Mouse (Mus musculus): Measurements from ENCODE around the gene Glrx2. TPM values are rescaled to one million over a fixed set of nuclear protein-coding genes. Genes with fewer than 3 reads are reported as not detected.
"Not testable (repeated sequence)": the region's sequence is repeated elsewhere in the genome, so short reads cannot be mapped to it uniquely, and the experiment has no call there.

Gene Glrx2
- polyA plus RNA-seq (2015; fragmentation: Nextera tagmentation; extraction: Ambion mirVana), result 74.1 and 88.8 TPM in 2 replicates

DNA sequence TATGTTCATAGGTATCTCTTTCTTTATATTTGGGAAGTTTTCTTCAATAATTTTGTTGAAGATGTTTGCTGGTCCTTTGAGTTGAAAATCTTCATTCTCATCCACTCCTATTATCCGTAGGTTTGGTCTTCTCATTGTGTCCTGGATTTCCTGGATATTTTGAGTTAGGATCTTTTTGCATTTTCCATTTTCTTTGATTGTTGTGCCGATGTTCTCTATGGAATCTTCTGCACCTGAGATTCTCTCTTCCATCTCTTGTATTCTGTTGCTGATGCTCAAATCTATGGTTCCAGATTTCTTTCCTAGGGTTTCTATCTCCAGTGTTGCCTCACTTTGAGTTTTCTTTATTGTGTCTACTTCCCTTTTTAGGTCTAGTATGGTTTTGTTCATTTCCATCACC is at the start of gene Glrx2:
Glrx2 (plus strand) TSS at position 301 of the 400 bp plus-strand sequence.
- H3K4me3 ChIP-seq (ENCODE audit: low read length); H3K27me3 ChIP-seq (ENCODE audit: control insufficient read depth, insufficient read depth, low read depth, low read length); H3K27ac ChIP-seq (ENCODE audit: low read length); H3K4me1 ChIP-seq (replicated peaks; ENCODE audit: control insufficient read depth, insufficient read depth, low read length); H3K9ac ChIP-seq (ENCODE audit: low read length); H3K4me2 ChIP-seq (ENCODE audit: low read depth, low read length); ATAC-seq (ENCODE audit: low read depth); H3K9me3 ChIP-seq (ENCODE audit: control insufficient read depth, low read length); H3K36me3 ChIP-seq (ENCODE audit: control insufficient read depth, insufficient read depth, low read length): not testable (repeated sequence)
- WGBS, result no CpG with 5 or more reads among the region's 2 CpGs

DNA sequence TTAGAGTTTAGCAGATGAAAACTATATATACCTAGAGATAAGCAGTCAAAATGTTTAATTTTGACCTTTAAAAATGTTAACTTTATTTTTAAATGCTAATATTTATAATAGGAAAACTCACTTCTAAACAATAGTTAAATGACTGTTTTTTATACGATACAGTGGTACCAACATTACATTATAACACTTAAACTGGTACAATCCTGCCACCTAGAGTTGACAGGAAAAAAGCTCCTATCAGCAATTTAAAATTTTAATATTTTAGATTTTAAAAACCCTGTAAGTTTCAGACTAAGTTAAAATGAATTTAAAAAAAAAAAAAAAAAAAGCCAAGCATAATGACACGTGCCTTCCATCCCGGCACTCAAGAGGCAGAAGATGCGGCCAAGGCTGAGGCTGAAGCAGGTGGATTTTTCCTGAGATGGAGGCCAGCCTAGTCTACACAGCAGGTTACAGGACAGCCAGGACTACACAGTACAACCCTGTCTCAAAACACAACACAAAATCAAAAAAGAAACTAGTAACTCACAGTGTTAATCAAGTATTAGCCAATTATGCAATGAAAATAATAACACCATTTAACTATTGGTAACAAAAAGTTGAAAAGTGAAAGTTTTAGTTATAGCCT is 40.3 kb upstream of the Glrx2 start:
- Histone ChIP-seq H3K9ac (ENCODE audit: low read length) (no peak overlapping the region), H3K4me1 (replicated peaks; ENCODE audit: control insufficient read depth, insufficient read depth, low read length) (no peaks in the 10 kb centered on the region), H3K36me3 (ENCODE audit: control insufficient read depth, insufficient read depth, low read length) (peaks cover 14% of the 10 kb centered on the region), H3K4me2 (ENCODE audit: low read depth, low read length) (no peak overlapping the region), H3K27ac (ENCODE audit: low read length) (no peak overlapping the region), H3K27me3 (ENCODE audit: control insufficient read depth, insufficient read depth, low read depth, low read length) (no peaks in the 10 kb centered on the region), H3K9me3 (ENCODE audit: control insufficient read depth, low read length) (no peaks in the 10 kb centered on the region), H3K4me3 (ENCODE audit: low read length) (no peak overlapping the region)
- WGBS, result 88% methylated on average over 4 of the region's 4 CpGs
- ATAC-seq (ENCODE audit: low read depth), result no peak

DNA sequence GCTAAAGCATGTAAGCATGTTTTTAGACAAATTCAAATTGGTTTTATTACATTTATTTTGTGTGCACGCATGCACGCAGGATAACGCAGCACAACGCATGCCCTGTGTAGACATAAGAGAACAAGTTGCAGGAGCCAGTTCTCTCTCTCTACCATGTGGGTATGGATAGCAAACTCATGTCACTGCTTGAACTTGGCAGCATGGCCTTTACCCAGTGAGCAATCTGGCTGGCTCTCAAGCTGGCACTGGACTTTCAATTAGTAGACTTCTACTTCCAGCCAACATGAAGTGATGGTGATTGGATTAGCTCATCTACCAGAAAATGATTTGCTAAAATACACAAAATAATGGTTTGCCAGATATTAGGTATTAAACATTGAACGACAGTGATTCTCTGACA is 35.0 kb upstream of the Glrx2 start:
- Histone ChIP-seq H3K27me3 (ENCODE audit: control insufficient read depth, insufficient read depth, low read depth, low read length) (no peaks in the 10 kb centered on the region), H3K27ac (ENCODE audit: low read length) (no peak overlapping the region), H3K4me2 (ENCODE audit: low read depth, low read length) (no peak overlapping the region), H3K4me1 (replicated peaks; ENCODE audit: control insufficient read depth, insufficient read depth, low read length) (no peaks in the 10 kb centered on the region), H3K9me3 (ENCODE audit: control insufficient read depth, low read length) (no peaks in the 10 kb centered on the region), H3K4me3 (ENCODE audit: low read length) (no peak overlapping the region), H3K9ac (ENCODE audit: low read length) (no peak overlapping the region), H3K36me3 (ENCODE audit: control insufficient read depth, insufficient read depth, low read length) (peaks cover 16% of the 10 kb centered on the region)
- whole genome bisulfite sequencing, result 94% methylated on average over 5 of the region's 5 CpGs
- ATAC-seq (ENCODE audit: low read depth), result no peak

DNA sequence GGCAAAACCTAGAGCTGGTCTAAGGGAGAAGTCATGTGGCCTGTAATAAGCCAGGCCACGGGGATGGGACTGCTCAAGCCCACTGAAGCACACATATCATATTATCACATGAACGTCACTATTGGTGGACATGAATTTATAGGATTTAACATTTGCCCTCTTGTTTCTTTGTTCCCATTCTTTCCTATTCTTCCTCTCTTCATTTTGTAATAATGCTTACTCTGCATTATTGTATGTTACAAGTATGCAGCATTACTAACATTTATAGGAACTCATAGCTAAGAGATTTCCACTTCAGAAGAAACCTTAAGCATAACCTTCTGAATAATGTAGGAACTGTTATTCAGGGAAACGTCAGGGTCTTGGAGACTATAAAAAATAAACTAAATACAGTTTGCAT is 31.3 kb upstream of the Glrx2 start:
- Histone ChIP-seq H3K9me3 (ENCODE audit: control insufficient read depth, low read length) (no peaks in the 10 kb centered on the region), H3K36me3 (ENCODE audit: control insufficient read depth, insufficient read depth, low read length) (peaks cover 18% of the 10 kb centered on the region), H3K4me3 (ENCODE audit: low read length) (no peak overlapping the region), H3K9ac (ENCODE audit: low read length) (no peak overlapping the region), H3K27ac (ENCODE audit: low read length) (no peak overlapping the region), H3K4me2 (ENCODE audit: low read depth, low read length) (no peak overlapping the region), H3K27me3 (ENCODE audit: control insufficient read depth, insufficient read depth, low read depth, low read length) (no peaks in the 10 kb centered on the region), H3K4me1 (replicated peaks; ENCODE audit: control insufficient read depth, insufficient read depth, low read length) (no peaks in the 10 kb centered on the region)
- no peak for ATAC-seq (ENCODE audit: low read depth)
- 80% methylated on average over 3 of the region's 3 CpGs for WGBS

DNA sequence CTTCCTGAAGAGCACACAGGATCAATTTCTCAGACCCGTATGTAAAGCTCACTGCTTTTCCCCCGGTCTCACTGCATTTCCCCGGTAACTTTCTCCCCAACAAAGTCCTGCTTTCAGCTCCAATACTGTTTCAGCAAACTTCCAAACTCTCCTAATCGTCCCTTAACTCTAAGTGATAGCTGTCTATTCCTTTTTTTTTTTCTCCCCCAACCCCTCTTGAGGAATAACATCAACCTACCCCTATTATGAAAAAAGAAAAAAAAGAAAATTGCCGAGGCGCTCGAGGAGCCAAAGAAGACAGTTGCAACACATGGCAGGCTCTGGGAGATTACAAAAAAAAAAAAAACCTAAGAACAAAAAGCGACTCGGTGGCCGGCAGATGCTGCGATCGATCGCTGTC is 14.4 kb upstream of the Glrx2 start:
- peak overlapping the region; percentile 88 for H3K27ac ChIP-seq (ENCODE audit: low read length)
- H3K4me2 ChIP-seq (ENCODE audit: low read depth, low read length), result peak overlapping the region; percentile 71
- H3K4me3 ChIP-seq (ENCODE audit: low read length), result peak overlapping the region; percentile 86
- no peaks in the 10 kb centered on the region for H3K27me3 ChIP-seq (ENCODE audit: control insufficient read depth, insufficient read depth, low read depth, low read length)
- 0% methylated on average over 13 of the region's 13 CpGs for WGBS
- H3K9me3 ChIP-seq (ENCODE audit: control insufficient read depth, low read length), result no peaks in the 10 kb centered on the region
- peaks cover 12% of the 10 kb centered on the region for H3K4me1 ChIP-seq (replicated peaks; ENCODE audit: control insufficient read depth, insufficient read depth, low read length)
- peaks cover 6% of the 10 kb centered on the region; the same call in 1 of the 2 replicates for H3K36me3 ChIP-seq (ENCODE audit: control insufficient read depth, insufficient read depth, low read length)
- ATAC-seq (ENCODE audit: low read depth), result no peak
- peak overlapping the region; percentile 95 for H3K9ac ChIP-seq (ENCODE audit: low read length)

DNA sequence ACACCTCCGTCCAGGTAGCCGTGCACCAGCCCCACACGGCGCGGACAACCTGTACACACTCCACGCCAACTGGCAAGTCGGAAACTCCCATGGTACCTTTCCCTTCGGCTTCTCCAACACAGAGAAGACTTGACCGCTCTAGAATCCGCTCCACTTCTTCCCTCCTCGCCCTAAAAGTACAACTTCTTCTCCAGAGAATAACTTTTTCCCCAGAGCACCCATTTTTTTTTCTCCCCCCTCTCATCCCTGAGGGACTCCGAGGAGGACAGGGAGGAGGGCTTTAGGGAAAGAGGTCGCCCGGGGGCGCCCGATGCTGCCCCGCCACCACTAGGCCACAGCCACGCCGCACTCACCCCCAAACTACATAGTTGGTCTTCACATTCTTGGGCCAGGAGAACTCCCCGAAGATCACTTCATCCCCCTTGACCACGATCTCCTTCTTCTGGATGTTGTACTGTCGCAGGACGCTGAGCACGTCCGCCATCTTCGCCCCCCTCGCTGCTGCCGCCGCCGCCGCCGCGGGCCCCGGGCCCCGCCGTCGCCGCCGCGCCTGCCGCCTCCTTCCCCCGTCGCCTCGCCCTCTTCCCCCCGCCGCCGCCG is 13.9 kb upstream of the Glrx2 start:
- Histone ChIP-seq H3K36me3 (ENCODE audit: control insufficient read depth, insufficient read depth, low read length) (peaks cover 3% of the 10 kb centered on the region; the same call in 1 of the 2 replicates), H3K4me2 (ENCODE audit: low read depth, low read length) (peak overlapping the region; percentile 71), H3K27me3 (ENCODE audit: control insufficient read depth, insufficient read depth, low read depth, low read length) (no peaks in the 10 kb centered on the region), H3K4me3 (ENCODE audit: low read length) (peak overlapping the region; percentile 86), H3K27ac (ENCODE audit: low read length) (peak overlapping the region; percentile 88), H3K4me1 (replicated peaks; ENCODE audit: control insufficient read depth, insufficient read depth, low read length) (peaks cover 12% of the 10 kb centered on the region), H3K9ac (ENCODE audit: low read length) (peak overlapping the region; percentile 95), H3K9me3 (ENCODE audit: control insufficient read depth, low read length) (no peaks in the 10 kb centered on the region)
- ATAC-seq (ENCODE audit: low read depth), result peak; percentile 71
- WGBS, result under 1% methylated on average over 34 of the region's 48 CpGs

DNA sequence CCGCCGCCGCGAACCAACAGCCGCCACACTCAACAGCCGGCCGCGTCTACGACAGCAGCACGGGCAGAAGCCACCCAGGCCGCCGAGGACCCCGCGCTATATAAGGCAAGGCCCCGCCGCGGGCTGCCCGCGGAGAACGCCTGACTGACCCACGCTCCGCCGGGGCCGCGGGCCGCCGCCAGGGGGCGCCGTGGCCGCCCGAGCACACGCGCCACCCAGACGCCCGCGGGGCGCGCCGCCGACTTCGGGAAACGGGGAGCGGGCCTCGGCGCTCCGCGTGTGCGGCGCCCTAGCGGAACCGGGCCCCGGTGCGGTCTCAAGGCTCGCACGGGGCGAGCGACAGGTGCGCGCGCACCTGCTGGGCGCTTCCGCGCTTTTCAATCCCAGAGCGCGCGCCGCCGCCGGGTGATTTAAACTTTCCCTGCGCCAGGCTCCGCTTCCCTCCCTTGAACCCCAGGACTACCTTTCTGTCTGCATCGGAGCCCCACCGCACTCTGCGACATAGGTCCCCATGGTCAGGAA is 13.3 kb upstream of the Glrx2 start, which contains the start of gene Cdc73:
Cdc73 (minus strand) TSS at position 153 of the 522 bp plus-strand sequence.
- Histone ChIP-seq H3K27ac (ENCODE audit: low read length) (peak within 1 kb of the TSS; percentile 88), H3K9ac (ENCODE audit: low read length) (peak within 1 kb of the TSS; percentile 95), H3K9me3 (ENCODE audit: control insufficient read depth, low read length) (no peaks in the 10 kb centered on the region), H3K27me3 (ENCODE audit: control insufficient read depth, insufficient read depth, low read depth, low read length) (no peaks in the 10 kb centered on the region), H3K4me2 (ENCODE audit: low read depth, low read length) (peak within 1 kb of the TSS; percentile 73), H3K4me3 (ENCODE audit: low read length) (peak within 1 kb of the TSS; percentile 86), H3K36me3 (ENCODE audit: control insufficient read depth, insufficient read depth, low read length) (peaks cover 3% of the 10 kb centered on the region; the same call in 1 of the 2 replicates), H3K4me1 (replicated peaks; ENCODE audit: control insufficient read depth, insufficient read depth, low read length) (peaks cover 12% of the 10 kb centered on the region)
- under 1% methylated on average over 35 of the region's 74 CpGs for WGBS
- ATAC-seq (ENCODE audit: low read depth), result peak; percentile 100

DNA sequence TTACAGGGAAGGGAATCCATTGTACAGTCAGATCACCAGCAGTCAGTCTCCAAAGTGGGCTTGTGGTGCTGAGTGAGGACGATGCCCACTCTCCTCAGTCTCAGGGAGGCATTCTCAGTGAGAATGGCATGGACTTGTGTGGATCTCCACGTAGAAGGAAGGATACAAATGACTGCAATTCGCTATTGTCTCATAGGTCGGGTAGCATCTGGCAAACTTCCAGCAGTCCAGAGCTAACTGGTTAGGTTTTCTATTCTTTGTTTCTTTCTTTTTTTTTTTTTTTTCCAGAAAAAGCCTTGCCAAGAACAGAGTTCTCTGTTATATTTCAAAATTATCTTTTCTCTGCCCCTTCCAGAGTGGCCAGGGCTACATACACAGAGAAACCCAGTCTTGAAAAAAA is 9.1 kb upstream of the Glrx2 start:
- Histone ChIP-seq H3K4me3 (ENCODE audit: low read length) (no peak overlapping the region), H3K36me3 (ENCODE audit: control insufficient read depth, insufficient read depth, low read length) (no peaks in the 10 kb centered on the region), H3K9me3 (ENCODE audit: control insufficient read depth, low read length) (no peaks in the 10 kb centered on the region), H3K9ac (ENCODE audit: low read length) (no peak overlapping the region), H3K4me1 (replicated peaks; ENCODE audit: control insufficient read depth, insufficient read depth, low read length) (0 out of 2 replicates have a peak, but pooled peaks cover 3% of the 10 kb centered on the region), H3K4me2 (ENCODE audit: low read depth, low read length) (no peak overlapping the region), H3K27me3 (ENCODE audit: control insufficient read depth, insufficient read depth, low read depth, low read length) (no peaks in the 10 kb centered on the region), H3K27ac (ENCODE audit: low read length) (no peak overlapping the region)
- WGBS, result 59% methylated on average over 4 of the region's 4 CpGs
- no peak for ATAC-seq (ENCODE audit: low read depth)

DNA sequence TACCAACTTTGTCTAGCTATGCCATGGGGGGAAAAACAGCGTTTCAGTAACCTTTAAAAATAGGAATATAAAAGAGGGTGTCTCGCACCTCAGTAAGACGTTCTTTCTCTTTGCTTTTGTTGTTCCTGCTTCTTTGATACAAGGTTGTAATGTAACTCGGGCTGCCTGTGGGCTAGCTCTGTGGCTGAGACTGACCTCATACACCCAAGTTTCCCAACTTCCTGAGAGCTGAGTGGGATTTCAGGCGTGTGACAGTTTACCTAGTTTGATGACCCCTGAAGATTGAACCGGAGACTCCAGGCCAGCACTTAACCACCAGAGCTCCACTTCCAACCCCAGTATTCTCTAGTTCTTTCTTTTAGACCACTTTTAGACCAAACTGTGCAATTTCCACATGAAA is 7.8 kb upstream of the Glrx2 start:
- Histone ChIP-seq H3K9me3 (ENCODE audit: control insufficient read depth, low read length) (no peaks in the 10 kb centered on the region), H3K36me3 (ENCODE audit: control insufficient read depth, insufficient read depth, low read length) (no peaks in the 10 kb centered on the region), H3K4me2 (ENCODE audit: low read depth, low read length) (no peak overlapping the region), H3K27me3 (ENCODE audit: control insufficient read depth, insufficient read depth, low read depth, low read length) (no peaks in the 10 kb centered on the region), H3K4me1 (replicated peaks; ENCODE audit: control insufficient read depth, insufficient read depth, low read length) (0 out of 2 replicates have a peak, but pooled peaks cover 2% of the 10 kb centered on the region), H3K27ac (ENCODE audit: low read length) (no peak overlapping the region), H3K4me3 (ENCODE audit: low read length) (no peak overlapping the region), H3K9ac (ENCODE audit: low read length) (no peak overlapping the region)
- no peak for ATAC-seq (ENCODE audit: low read depth)
- WGBS, result 60% methylated on average over 6 of the region's 6 CpGs
